Mouse (Mus musculus) adrenal gland, postnatal 14 days (tissue): Measurements from ENCODE around the gene Hist1h4d. TPM values are rescaled to one million over a fixed set of nuclear protein-coding genes. Genes with fewer than 3 reads are reported as not detected.

ENCODE experiments used
- DNase-seq: peaks from one replicate; pipeline ENCODE4 v3.0.0; 2021; ENCODE audit warnings: mixed read lengths
- total RNA-seq: library from RNA; stranded (reverse); gene quantifications from 2 replicates; pipeline ENCODE4 v1.2.3, GENCODE M21; 2021

Hist1h4d gene
- total RNA-seq, 1 experiment from 2014 or later: 265 TPM

GRCm38 (mm10) chr13:23593051-23593770 lies 11.8 kb downstream of the Hist1h4d start:
- no peak for DNase-seq

DNA sequence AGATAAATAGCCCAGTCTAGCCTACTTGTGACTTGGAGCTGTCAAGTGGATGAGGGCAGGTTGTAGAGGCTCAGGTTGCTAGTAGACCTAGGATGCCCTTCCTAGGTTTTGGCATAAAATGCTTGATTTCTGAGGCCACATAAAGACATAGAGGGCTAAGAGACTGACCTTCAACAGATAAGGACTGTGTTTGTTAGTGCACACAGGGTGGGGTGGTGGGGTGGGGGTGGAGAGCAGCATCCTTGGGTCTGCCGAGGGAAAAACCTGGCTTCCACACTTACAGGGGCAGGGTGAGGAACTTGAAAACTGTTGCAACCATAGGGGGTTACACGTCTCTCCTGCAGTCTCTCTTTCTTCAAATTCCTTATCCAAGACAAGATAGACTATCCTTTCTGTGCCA lies 13.8 kb downstream of the Hist1h4d start:
- DNase-seq: no peak

GRCm38 (mm10) chr13:23595622-23596372 lies 14.4 kb downstream of the Hist1h4d start:
- no peak for DNase-seq

GRCm38 (mm10) chr13:23597957-23598356 lies 16.6 kb downstream of the Hist1h4d start:
- DNase-seq: peak; percentile 88

GRCm38 (mm10) chr13:23603182-23603699 lies 21.8 kb downstream of the Hist1h4d start:
- DNase-seq: no peak

DNA sequence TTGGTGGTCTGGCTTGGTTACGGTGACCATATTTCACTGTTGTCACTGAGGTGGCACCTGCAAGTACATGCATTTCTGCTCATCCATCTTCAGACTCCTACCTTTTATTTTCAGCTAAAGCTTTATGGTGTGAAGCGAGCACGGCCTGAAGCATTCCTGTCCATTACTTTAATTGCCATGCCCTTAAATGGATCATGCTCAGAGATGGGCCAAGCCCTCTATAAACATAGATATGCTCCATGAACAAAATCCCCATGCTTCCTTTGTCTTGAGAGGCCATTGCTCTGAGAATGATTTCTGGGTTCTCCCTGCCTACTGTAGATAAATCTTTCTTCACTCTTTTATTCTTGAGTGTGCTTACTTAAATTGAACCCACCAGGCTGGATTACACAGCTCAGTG lies 23.1 kb downstream of the Hist1h4d start:
- DNase-seq: no peak

GRCm38 (mm10) chr13:23605052-23605451 lies 23.7 kb downstream of the Hist1h4d start:
- DNase-seq: no peak

- no peak for DNase-seq
These were observed 27.8 kb downstream of the Hist1h4d start for GRCm38 (mm10) chr13:23609209-23609608.

DNA sequence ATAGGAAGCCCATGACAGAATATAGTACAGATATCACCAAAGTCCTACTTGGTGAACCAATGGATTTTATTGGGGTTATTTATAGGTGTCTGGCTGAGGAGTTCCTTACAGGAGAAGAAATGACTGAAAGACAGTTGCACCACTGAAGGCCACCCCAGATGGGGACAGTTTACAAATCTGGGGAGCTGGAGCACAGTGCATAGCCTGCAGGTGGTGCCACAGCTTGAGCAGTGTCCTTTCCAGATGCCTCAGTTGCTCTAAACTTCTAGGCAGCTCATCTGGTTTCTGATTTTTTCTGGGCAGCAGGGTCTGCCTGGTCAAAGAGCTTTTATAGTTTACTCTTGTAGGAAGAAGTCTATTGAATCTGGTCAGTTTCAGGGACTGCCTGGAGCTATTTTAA lies 28.4 kb downstream of the Hist1h4d start:
- DNase-seq: no peak

GRCm38 (mm10) chr13:23610393-23610792 lies 29.0 kb downstream of the Hist1h4d start:
- no peak for DNase-seq

GRCm38 (mm10) chr13:23611638-23612037 lies 30.2 kb downstream of the Hist1h4d start:
- no peak for DNase-seq

DNA sequence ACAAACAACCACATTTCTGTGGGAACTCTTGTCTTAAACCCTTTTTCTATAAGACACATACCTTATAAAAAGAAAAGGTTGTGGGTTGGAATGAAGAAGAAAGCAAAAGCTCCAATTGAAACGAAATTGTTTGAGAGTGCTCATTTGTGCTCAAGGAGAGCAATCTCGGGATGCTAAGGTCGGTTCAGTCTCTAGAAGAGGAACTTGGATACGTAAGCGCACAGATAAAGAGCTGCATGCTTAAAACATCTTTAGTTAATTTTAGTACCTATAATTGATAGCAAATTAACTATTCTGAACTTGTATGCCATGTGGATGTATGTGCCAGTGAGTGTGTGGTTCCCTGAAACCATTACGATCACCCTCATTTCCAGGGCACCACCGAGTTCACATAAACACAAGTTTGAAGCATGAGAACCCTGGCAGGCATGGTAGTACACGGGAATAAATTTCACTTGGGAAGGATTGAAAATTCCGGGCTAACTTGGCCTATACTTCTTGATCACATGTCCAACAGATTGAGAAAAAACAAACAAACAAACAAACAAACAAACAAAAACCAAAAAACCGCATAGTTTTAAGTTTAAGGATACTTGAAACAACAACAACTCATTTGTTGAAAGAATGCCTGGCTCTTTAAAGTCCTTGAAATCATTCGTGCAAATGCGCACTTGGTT lies 38.8 kb downstream of the Hist1h4d start:
- no peak for DNase-seq

DNA sequence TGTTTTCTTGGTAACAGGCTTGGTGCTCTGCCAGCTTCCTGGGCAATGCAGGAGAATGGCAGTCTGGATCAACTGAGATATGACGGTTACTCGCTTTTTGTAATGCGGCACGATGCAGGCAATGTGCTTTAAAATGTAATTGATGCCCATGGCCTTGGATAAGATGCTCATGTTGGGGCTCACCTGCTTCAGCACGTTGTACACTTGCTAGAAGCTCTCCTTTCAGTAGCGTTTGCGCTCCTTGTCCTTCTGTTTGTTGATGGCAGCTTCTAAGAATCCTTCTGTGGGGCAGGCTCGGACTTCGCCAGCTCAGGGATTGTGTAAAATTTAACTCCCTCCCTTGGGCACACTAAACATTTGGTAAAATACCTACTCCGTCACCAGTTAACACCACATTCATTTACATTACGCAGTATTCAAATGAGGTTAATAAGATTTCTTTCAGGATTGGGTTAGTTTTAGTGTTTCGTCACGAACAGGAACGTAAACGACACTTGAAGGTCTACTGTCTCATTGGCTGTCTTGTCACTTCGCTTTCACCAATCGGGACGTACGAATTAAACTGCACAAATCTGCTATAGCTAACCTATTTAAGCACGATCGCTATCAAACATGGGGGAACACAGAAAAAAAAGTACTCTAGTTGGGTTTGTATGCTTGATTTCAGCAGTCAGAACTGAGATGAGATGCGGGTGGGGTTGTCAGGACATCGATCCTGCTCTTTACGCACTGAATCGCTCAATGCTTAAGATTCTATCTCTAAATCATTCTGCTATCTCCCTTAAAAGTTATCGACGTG lies 39.5 kb downstream of the Hist1h4d start, which contains the start of gene Hist1h2be:
Gene Hist1h2be (minus strand): TSS at position 392 of the 799 bp plus-strand sequence.
- peak; percentile 86 for DNase-seq

DNA sequence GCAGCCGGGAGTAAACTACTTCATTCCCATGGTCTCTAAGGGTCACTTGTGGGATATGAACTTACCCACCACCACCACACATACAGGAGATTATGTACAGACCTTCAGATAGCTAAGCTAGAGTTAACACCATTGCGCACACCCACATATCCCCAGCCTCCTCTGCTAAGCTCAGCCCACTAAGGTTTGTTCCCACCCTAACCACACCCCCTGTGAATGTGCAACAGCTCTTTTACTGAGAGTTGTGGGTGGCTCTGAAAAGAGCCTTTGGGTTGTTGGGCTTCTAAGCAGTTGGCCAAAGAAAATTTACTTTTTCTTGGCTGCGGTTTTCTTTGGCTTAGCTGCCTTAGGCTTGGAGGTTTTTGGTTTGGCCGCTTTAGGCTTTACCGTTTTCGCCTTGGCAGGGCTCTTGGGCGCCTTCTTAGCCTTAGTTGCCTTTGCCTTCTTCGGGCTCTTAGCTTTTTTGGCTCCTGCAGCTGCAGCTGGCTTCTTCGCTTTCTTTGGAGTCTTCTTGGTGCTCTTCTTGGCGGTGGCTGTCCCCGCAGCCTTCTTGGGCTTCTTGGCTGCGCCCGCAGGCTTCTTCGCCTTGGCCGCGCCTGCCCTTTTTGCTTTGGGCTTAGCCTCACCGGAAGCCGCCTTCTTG lies 40.3 kb downstream of the Hist1h4d start:
- peak; percentile 86 for DNase-seq

DNA sequence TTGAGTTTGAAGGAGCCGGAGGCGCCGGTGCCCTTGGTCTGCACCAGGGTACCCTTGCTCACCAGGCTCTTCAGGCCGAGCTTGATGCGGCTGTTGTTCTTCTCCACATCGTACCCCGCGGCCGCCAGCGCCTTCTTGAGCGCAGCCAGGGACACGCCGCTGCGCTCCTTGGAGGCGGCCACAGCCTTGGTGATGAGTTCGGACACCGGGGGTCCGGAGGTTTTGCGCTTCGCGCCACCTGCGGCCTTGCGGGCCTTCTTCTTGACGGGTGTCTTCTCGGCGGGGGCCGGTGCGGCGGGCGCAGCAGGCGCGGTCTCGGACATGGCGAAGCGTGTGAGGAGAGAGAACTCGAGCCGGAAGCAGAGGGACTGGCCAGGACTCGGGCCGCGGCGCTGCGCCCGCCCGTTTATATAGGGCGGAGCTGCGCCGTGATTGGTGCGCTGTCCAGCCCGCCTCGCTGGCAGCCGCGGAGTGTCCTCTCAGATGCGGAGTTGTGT lies 40.8 kb downstream of the Hist1h4d start, which contains the start of gene Hist1h1e:
Gene Hist1h1e (minus strand): TSS at position 384 of the 497 bp plus-strand sequence.
- peak; percentile 96 for DNase-seq

GRCm38 (mm10) chr13:23622861-23623450 lies 41.6 kb downstream of the Hist1h4d start:
- DNase-seq: peak; percentile 24

- DNase-seq: peak; percentile 31
These were observed 49.3 kb downstream of the Hist1h4d start for GRCm38 (mm10) chr13:23630653-23631052.
